Mouse (Mus musculus) liver, embryonic 11.5 days (tissue): ENCODE measurements around the gene Ankfn1. TPM values are rescaled to one million over a fixed set of nuclear protein-coding genes. Genes with fewer than 3 reads are reported as not detected.

ENCODE experiments used
- ATAC-seq: fragments of 200-750 bp; cut with Nextera tagmentation; replicated peaks from 2 replicates; pipeline ENCODE4 v1.8.0; 2017; ENCODE audit warnings: moderate number of reproducible peaks, mild to moderate bottlenecking, moderate TSS enrichment, moderate library complexity; ENCODE audit not compliant: low FRiP score
- DNase-seq: peaks from one replicate; pipeline ENCODE4 v3.0.0-alpha.2; 2017; ENCODE audit warnings: low spot score
- H3K27ac ChIP-seq: fragments of 300-500 bp; sonication (generic); 2 replicates; pipeline ENCODE4 v1.5.1; 2014; ENCODE audit warnings: mild to moderate bottlenecking, low read depth, low read length, control low read depth
- H3K27me3 ChIP-seq: fragments of 300-500 bp; sonication (generic); replicated peaks from 2 replicates; pipeline ENCODE4 v1.6.1; 2014; ENCODE audit warnings: low read length, mixed read lengths; ENCODE audit not compliant: control insufficient read depth, insufficient read depth
- H3K36me3 ChIP-seq: fragments of 300-500 bp; sonication (generic); 2 replicates; pipeline ENCODE4 v1.6.1; 2014; ENCODE audit warnings: mild to moderate bottlenecking, low read length, moderate library complexity, mixed read lengths; ENCODE audit not compliant: control insufficient read depth, insufficient read depth
- H3K4me1 ChIP-seq: fragments of 300-500 bp; sonication (generic); replicated peaks from 2 replicates; pipeline ENCODE4 v1.6.1; 2014; ENCODE audit warnings: low read length, mixed read lengths; ENCODE audit not compliant: control insufficient read depth, insufficient read depth
- H3K4me2 ChIP-seq: fragments of 300-500 bp; sonication (generic); 2 replicates; pipeline ENCODE4 v1.6.1; 2014; ENCODE audit warnings: mild to moderate bottlenecking, control low read depth, moderate library complexity
- H3K4me3 ChIP-seq: fragments of 300-500 bp; sonication (generic); 2 replicates; pipeline ENCODE4 v1.5.1; 2014; ENCODE audit warnings: low read depth, low read length, control low read depth
- H3K9ac ChIP-seq: fragments of 300-500 bp; sonication (generic); 2 replicates; pipeline ENCODE4 v1.6.1; 2014; ENCODE audit warnings: low read depth, low read length, control low read depth
- H3K9me3 ChIP-seq: fragments of 300-500 bp; sonication (generic); 2 replicates; pipeline ENCODE4 v1.6.1; 2016; ENCODE audit warnings: low read length, inconsistent platforms, mixed read lengths; ENCODE audit not compliant: control insufficient read depth
- WGBS: fragments of 180-500 bp; shearing (Covaris S2); extraction: QIAGEN DNeasy Blood & Tissue Kit; methylation state at CpG from one replicate; pipeline ENCODE4 v1.1.7; 2014; 5-methylcytosine and 5-hydroxymethylcytosine counted together
- polyA plus RNA-seq: library from polyadenylated mRNA; unstranded; fragments of >200 nt; fragmentation: Nextera tagmentation; extraction: Ambion mirVana; gene quantifications from 2 replicates; pipeline ENCODE4 v1.2.1, GENCODE M21; 2014

The Ankfn1 gene
- polyA plus RNA-seq, 1 experiment from 2014 or later: not detected

GRCm38 (mm10) chr11:89608071-89608470 is 169.4 kb downstream of the Ankfn1 start:
- Histone ChIP-seq H3K27ac (no peak overlapping the region), H3K36me3 (no peaks in the 10 kb centered on the region), H3K9ac (no peak overlapping the region), H3K4me3 (no peak overlapping the region), H3K9me3 (no peaks in the 10 kb centered on the region), H3K4me2 (no peak overlapping the region), H3K27me3 (no peaks in the 10 kb centered on the region), H3K4me1 (no peaks in the 10 kb centered on the region)
- DNase-seq (no peak), ATAC-seq (no peak)
- WGBS: 76% methylated on average over 7 of the region's 7 CpGs

- Histone ChIP-seq H3K4me1 (no peaks in the 10 kb centered on the region), H3K9me3 (no peaks in the 10 kb centered on the region), H3K27me3 (no peaks in the 10 kb centered on the region), H3K4me3 (no peak overlapping the region), H3K27ac (no peak overlapping the region), H3K9ac (no peak overlapping the region), H3K4me2 (no peak overlapping the region), H3K36me3 (no peaks in the 10 kb centered on the region)
- ATAC-seq (no peak), DNase-seq (no peak)
- 58% methylated on average over 3 of the region's 3 CpGs for WGBS
These were observed 170.2 kb downstream of the Ankfn1 start for GRCm38 (mm10) chr11:89607270-89607669.

- Histone ChIP-seq H3K9ac (no peak overlapping the region), H3K4me1 (no peaks in the 10 kb centered on the region), H3K4me2 (no peak overlapping the region), H3K27ac (no peak overlapping the region), H3K27me3 (no peaks in the 10 kb centered on the region), H3K36me3 (no peaks in the 10 kb centered on the region), H3K4me3 (no peak overlapping the region), H3K9me3 (no peaks in the 10 kb centered on the region)
- ATAC-seq (no peak), DNase-seq (no peak)
- WGBS: 69% methylated on average over 6 of the region's 6 CpGs
These were observed 171.1 kb downstream of the Ankfn1 start for GRCm38 (mm10) chr11:89606346-89606745.

GRCm38 (mm10) chr11:89602966-89603365 is 174.5 kb downstream of the Ankfn1 start:
- Histone ChIP-seq H3K36me3 (no peaks in the 10 kb centered on the region), H3K4me1 (no peaks in the 10 kb centered on the region), H3K27ac (no peak overlapping the region), H3K9ac (no peak overlapping the region), H3K9me3 (no peaks in the 10 kb centered on the region), H3K27me3 (no peaks in the 10 kb centered on the region), H3K4me2 (no peak overlapping the region), H3K4me3 (no peak overlapping the region)
- 72% methylated on average over 5 of the region's 5 CpGs for WGBS
- no peak for ATAC-seq
- DNase-seq: no peak

- H3K27ac ChIP-seq: no peak overlapping the region
- H3K36me3 ChIP-seq: no peaks in the 10 kb centered on the region
- no peak for ATAC-seq
- no peak for DNase-seq
- 80% methylated on average over 8 of the region's 8 CpGs for WGBS
- no peaks in the 10 kb centered on the region for H3K9me3 ChIP-seq
- no peak overlapping the region for H3K4me3 ChIP-seq
- H3K4me2 ChIP-seq: no peak overlapping the region
- H3K4me1 ChIP-seq: no peaks in the 10 kb centered on the region
- no peaks in the 10 kb centered on the region for H3K27me3 ChIP-seq
- no peak overlapping the region for H3K9ac ChIP-seq
These were observed 176.4 kb downstream of the Ankfn1 start for GRCm38 (mm10) chr11:89600921-89601515.

GRCm38 (mm10) chr11:89590273-89590874 is 187.1 kb downstream of the Ankfn1 start:
- DNase-seq: no peak
- no peak for ATAC-seq
- Histone ChIP-seq H3K9me3 (no peaks in the 10 kb centered on the region), H3K4me1 (no peaks in the 10 kb centered on the region), H3K27ac (no peak overlapping the region), H3K36me3 (no peaks in the 10 kb centered on the region), H3K9ac (no peak overlapping the region), H3K4me2 (no peak overlapping the region), H3K4me3 (no peak overlapping the region), H3K27me3 (no peaks in the 10 kb centered on the region)
- 69% methylated on average over 10 of the region's 10 CpGs for WGBS

- H3K36me3 ChIP-seq: no peaks in the 10 kb centered on the region
- H3K27ac ChIP-seq: no peak overlapping the region
- ATAC-seq: no peak
- no peak overlapping the region for H3K4me3 ChIP-seq
- no peak overlapping the region for H3K9ac ChIP-seq
- no peak for DNase-seq
- no peaks in the 10 kb centered on the region for H3K9me3 ChIP-seq
- no peaks in the 10 kb centered on the region for H3K4me1 ChIP-seq
- no peak overlapping the region for H3K4me2 ChIP-seq
- 78% methylated on average over 2 of the region's 2 CpGs for WGBS
- H3K27me3 ChIP-seq: no peaks in the 10 kb centered on the region
These were observed 191.1 kb downstream of the Ankfn1 start for GRCm38 (mm10) chr11:89586341-89586740.

GRCm38 (mm10) chr11:89579826-89580225 is 197.6 kb downstream of the Ankfn1 start:
- no peak for DNase-seq

GRCm38 (mm10) chr11:89579111-89579510 is 198.3 kb downstream of the Ankfn1 start:
- Histone ChIP-seq H3K27me3 (no peaks in the 10 kb centered on the region), H3K4me2 (no peak overlapping the region), H3K9ac (no peak overlapping the region), H3K9me3 (no peaks in the 10 kb centered on the region), H3K36me3 (no peaks in the 10 kb centered on the region), H3K4me1 (no peaks in the 10 kb centered on the region), H3K4me3 (no peak overlapping the region), H3K27ac (no peak overlapping the region)
- ATAC-seq (no peak), DNase-seq (no peak)
- WGBS: 93% methylated on average over 4 of the region's 4 CpGs

More at GRCm38 (mm10) chr11:89579826-89580225, 197.6 kb downstream of the Ankfn1 start:
- no peak overlapping the region for H3K4me3 ChIP-seq
- ATAC-seq: no peak
- no peaks in the 10 kb centered on the region for H3K9me3 ChIP-seq
- no peak overlapping the region for H3K27ac ChIP-seq
- 75% methylated on average over 6 of the region's 6 CpGs for WGBS
- H3K9ac ChIP-seq: no peak overlapping the region
- no peaks in the 10 kb centered on the region for H3K4me1 ChIP-seq
- H3K36me3 ChIP-seq: no peaks in the 10 kb centered on the region
- H3K27me3 ChIP-seq: no peaks in the 10 kb centered on the region
- H3K4me2 ChIP-seq: no peak overlapping the region
